Mouse (Mus musculus) liver, embryonic 13.5 days (tissue): ENCODE measurements around the gene Map3k5. TPM values are rescaled to one million over a fixed set of nuclear protein-coding genes. Genes with fewer than 3 reads are reported as not detected.

ENCODE experiments used
- ATAC-seq: fragments of 200-750 bp; cut with Nextera tagmentation; 2 replicates; pipeline ENCODE4 v1.8.0; 2017; ENCODE audit warnings: low read depth, mild to moderate bottlenecking, moderate number of reproducible peaks, moderate library complexity
- DNase-seq: peaks from one replicate; pipeline ENCODE4 v3.0.0; 2022
- H3K27ac ChIP-seq: fragments of 300-500 bp; sonication (generic); 2 replicates; pipeline ENCODE4 v1.5.1; 2015; ENCODE audit warnings: moderate library complexity, mild to moderate bottlenecking, inconsistent platforms
- H3K27me3 ChIP-seq: fragments of 300-500 bp; sonication (generic); 2 replicates; pipeline ENCODE4 v1.6.1; 2015; ENCODE audit warnings: mild to moderate bottlenecking, inconsistent platforms
- H3K36me3 ChIP-seq: fragments of 300-500 bp; sonication (generic); 2 replicates; pipeline ENCODE4 v1.6.1; 2015; ENCODE audit warnings: mild to moderate bottlenecking, inconsistent platforms
- H3K4me1 ChIP-seq: fragments of 300-500 bp; sonication (generic); replicated peaks from 2 replicates; pipeline ENCODE4 v1.6.1; 2015; ENCODE audit warnings: inconsistent platforms
- H3K4me2 ChIP-seq: fragments of 300-500 bp; sonication (generic); 2 replicates; pipeline ENCODE4 v1.6.1; 2015; ENCODE audit warnings: inconsistent platforms, mild to moderate bottlenecking, moderate library complexity
- H3K4me3 ChIP-seq: fragments of 300-500 bp; sonication (generic); replicated peaks from 2 replicates; pipeline ENCODE4 v1.5.1; 2015; ENCODE audit warnings: mild to moderate bottlenecking, inconsistent platforms
- H3K9ac ChIP-seq: fragments of 300-500 bp; sonication (generic); 2 replicates; pipeline ENCODE4 v1.6.1; 2015; ENCODE audit warnings: mild to moderate bottlenecking, inconsistent platforms
- H3K9me3 ChIP-seq: fragments of 300-500 bp; sonication (generic); replicated peaks from 2 replicates; pipeline ENCODE4 v1.6.1; 2016; ENCODE audit warnings: inconsistent platforms
- WGBS: fragments of 180-500 bp; shearing (Covaris S2); methylation state at CpG from one replicate; pipeline ENCODE4 v1.1.7; 2015; ENCODE audit not compliant: insufficient replicate concordance; 5-methylcytosine and 5-hydroxymethylcytosine counted together
- polyA plus RNA-seq: library from polyadenylated mRNA; unstranded; fragments of >200 nt; fragmentation: Nextera tagmentation; extraction: Ambion mirVana; gene quantifications from 2 replicates; pipeline ENCODE4 v1.2.1, GENCODE M21; 2015

Map3k5 gene
- polyA plus RNA-seq, 1 experiment from 2014 or later = 0.78 TPM

DNA sequence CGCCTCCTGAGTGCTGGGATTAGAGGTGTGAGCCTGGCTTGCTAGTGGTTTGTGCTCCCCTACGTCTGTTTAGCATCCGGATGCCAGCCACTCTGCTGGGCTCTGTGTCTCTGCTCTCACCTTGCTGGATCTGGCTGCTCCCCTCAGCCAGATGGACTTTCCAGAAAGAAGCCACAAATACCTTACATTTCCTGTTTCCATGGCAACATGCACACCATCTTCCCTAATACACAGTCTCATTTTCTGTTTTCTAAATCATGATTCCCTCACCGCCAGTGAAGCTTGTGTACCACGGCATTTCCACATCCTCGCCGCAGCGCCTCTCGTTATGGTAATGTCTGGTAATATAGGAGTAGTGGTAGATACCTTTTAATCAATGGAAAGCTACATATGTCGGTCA, 84.1 kb downstream of the Map3k5 start:
- DNase-seq (no peak), ATAC-seq (no peak)
- H3K9me3 ChIP-seq = 0 out of 2 replicates have a peak, but pooled peaks cover 7% of the 10 kb centered on the region
- H3K4me2 ChIP-seq = no peak overlapping the region
- 0 out of 2 replicates have a peak, but pooled peaks cover 3% of the 10 kb centered on the region for H3K36me3 ChIP-seq
- no peaks in the 10 kb centered on the region for H3K27me3 ChIP-seq
- H3K4me1 ChIP-seq = no peaks in the 10 kb centered on the region
- no peak overlapping the region for H3K27ac ChIP-seq
- H3K4me3 ChIP-seq = no peak overlapping the region
- 86% methylated on average over 10 of the region's 10 CpGs for WGBS
- H3K9ac ChIP-seq = no peak overlapping the region

- 79% methylated on average over 3 of the region's 3 CpGs for WGBS
- no peak overlapping the region for H3K4me3 ChIP-seq
- H3K27ac ChIP-seq = no peak overlapping the region
- H3K4me1 ChIP-seq = no peaks in the 10 kb centered on the region
- H3K27me3 ChIP-seq = no peaks in the 10 kb centered on the region
- no peak overlapping the region for H3K9ac ChIP-seq
- no peak for ATAC-seq
- DNase-seq = no peak
- H3K36me3 ChIP-seq = 0 out of 2 replicates have a peak, but pooled peaks cover 3% of the 10 kb centered on the region
- H3K9me3 ChIP-seq = 0 out of 2 replicates have a peak, but pooled peaks cover 7% of the 10 kb centered on the region
- no peak overlapping the region for H3K4me2 ChIP-seq
These were observed 84.5 kb downstream of the Map3k5 start for GRCm38 (mm10) chr10:20018806-20019205.

GRCm38 (mm10) chr10:20021256-20021655, 87.0 kb downstream of the Map3k5 start:
- peaks cover 3% of the 10 kb centered on the region; the same call in 1 of the 2 replicates for H3K36me3 ChIP-seq
- no peak for DNase-seq
- no peak overlapping the region for H3K4me2 ChIP-seq
- H3K4me1 ChIP-seq = no peaks in the 10 kb centered on the region
- H3K4me3 ChIP-seq = no peak overlapping the region
- H3K27me3 ChIP-seq = no peaks in the 10 kb centered on the region
- WGBS = 74% methylated on average over 6 of the region's 6 CpGs
- H3K9ac ChIP-seq = no peak overlapping the region
- 0 out of 2 replicates have a peak, but pooled peaks cover 7% of the 10 kb centered on the region for H3K9me3 ChIP-seq
- H3K27ac ChIP-seq = no peak overlapping the region
- ATAC-seq = no peak

DNA sequence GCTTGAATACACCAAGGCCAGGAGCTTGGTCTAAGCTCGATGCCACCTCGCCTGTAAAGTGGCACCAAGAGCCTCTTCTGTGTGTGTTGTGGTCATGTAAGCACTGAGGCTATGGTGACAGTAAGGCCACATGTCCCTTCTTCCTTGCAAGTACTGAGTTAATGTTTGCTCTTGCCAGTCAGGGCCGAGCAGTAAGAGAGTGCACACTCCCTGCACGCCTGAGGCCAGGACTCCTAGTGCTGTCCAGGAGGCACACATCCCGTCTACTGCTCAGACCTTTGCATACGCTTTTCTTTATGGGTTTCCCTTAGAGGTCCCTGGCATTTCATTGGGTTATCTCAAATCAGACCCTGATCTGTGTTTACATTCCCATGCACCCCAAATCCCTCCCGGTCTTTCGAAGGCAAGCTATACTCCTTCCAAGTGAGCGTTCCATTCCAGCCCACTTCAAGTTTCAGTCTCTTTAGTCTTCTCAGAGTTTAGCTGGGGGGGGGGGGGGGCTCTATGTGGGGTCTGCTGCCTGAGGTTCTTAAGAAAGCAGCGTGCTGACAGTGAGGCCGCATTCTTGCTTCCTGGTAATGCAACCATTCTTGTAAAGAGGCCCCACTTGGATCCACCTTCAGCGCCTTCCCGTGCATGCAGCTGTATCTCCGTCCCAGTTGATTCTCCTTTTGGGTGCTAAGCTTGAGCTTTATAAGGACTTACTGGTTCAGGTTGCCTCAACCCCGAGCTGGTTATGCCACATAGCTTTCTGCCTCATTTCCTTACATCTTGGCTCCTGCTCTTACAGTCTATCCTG, 87.6 kb downstream of the Map3k5 start:
- Histone ChIP-seq H3K27me3 (no peaks in the 10 kb centered on the region), H3K9ac (no peak overlapping the region), H3K36me3 (peaks cover 3% of the 10 kb centered on the region; the same call in 1 of the 2 replicates), H3K27ac (no peak overlapping the region), H3K9me3 (0 out of 2 replicates have a peak, but pooled peaks cover 7% of the 10 kb centered on the region), H3K4me2 (no peak overlapping the region), H3K4me1 (no peaks in the 10 kb centered on the region), H3K4me3 (no peak overlapping the region)
- ATAC-seq (no peak), DNase-seq (no peak)
- 80% methylated on average over 15 of the region's 15 CpGs for WGBS

GRCm38 (mm10) chr10:20022608-20023340, 88.5 kb downstream of the Map3k5 start:
- DNase-seq = no peak
- H3K27me3 ChIP-seq = no peaks in the 10 kb centered on the region
- H3K9ac ChIP-seq = no peak overlapping the region
- no peak overlapping the region for H3K4me3 ChIP-seq
- no peak overlapping the region for H3K27ac ChIP-seq
- 0 out of 2 replicates have a peak, but pooled peaks cover 5% of the 10 kb centered on the region for H3K9me3 ChIP-seq
- peaks cover 3% of the 10 kb centered on the region; the same call in 1 of the 2 replicates for H3K36me3 ChIP-seq
- no peak for ATAC-seq
- no peak overlapping the region for H3K4me2 ChIP-seq
- H3K4me1 ChIP-seq = no peaks in the 10 kb centered on the region
- 70% methylated on average over 10 of the region's 10 CpGs for WGBS

- Histone ChIP-seq H3K9me3 (no peaks in the 10 kb centered on the region), H3K9ac (no peak overlapping the region), H3K4me1 (no peaks in the 10 kb centered on the region), H3K27ac (no peak overlapping the region), H3K4me2 (no peak overlapping the region), H3K4me3 (no peak overlapping the region), H3K36me3 (no peaks in the 10 kb centered on the region; the same call in 1 of the 2 replicates), H3K27me3 (no peaks in the 10 kb centered on the region)
- WGBS = 76% methylated on average over 10 of the region's 10 CpGs
- ATAC-seq = no peak
- no peak for DNase-seq
These were observed 89.3 kb downstream of the Map3k5 start for GRCm38 (mm10) chr10:20023524-20023923.

GRCm38 (mm10) chr10:20024891-20025290, 90.6 kb downstream of the Map3k5 start:
- no peak for ATAC-seq
- H3K27me3 ChIP-seq = no peaks in the 10 kb centered on the region

DNA sequence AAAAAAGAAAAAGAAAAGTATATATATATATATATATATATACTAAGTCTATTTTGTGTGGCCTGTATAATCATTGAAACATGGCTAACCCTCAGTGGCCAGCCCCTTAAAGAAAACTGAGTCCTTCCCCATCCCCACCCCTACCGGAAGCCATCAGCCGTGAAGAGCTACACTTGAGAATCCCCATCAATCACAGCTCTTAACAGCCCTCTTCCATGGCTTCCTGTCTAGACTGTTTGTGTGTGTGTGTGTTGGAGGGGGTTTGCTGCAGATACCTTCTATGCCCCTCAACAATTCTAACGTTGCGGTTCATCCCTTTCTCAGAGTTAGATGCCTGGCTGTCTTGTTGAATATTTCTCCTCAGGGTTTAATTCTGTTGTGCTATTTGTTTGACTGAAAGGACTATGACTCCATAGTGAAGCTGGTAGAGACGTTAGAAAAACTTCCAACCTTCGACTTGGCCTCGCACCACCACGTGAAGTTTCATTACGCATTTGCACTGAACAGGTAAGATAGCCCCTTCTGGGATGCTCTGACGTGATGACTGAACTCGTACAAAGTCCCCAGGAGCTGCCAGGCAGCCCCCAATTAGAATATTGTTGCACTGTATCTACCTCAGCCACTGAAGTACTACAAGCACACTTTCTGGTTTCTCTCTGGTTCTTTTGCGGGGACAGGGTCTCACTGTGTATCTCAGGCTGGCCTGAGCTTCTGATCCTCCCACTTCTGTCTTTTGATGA, 91.7 kb downstream of the Map3k5 start:
- H3K9me3 ChIP-seq = no peaks in the 10 kb centered on the region
- H3K9ac ChIP-seq = no peak overlapping the region
- H3K4me3 ChIP-seq = no peak overlapping the region
- H3K4me2 ChIP-seq = no peak overlapping the region
- no peaks in the 10 kb centered on the region; the same call in 1 of the 2 replicates for H3K36me3 ChIP-seq
- WGBS = 67% methylated on average over 12 of the region's 12 CpGs
- DNase-seq (no peak), ATAC-seq (no peak)
- no peaks in the 10 kb centered on the region for H3K27me3 ChIP-seq
- H3K27ac ChIP-seq = no peak overlapping the region
- no peaks in the 10 kb centered on the region for H3K4me1 ChIP-seq

More at GRCm38 (mm10) chr10:20024891-20025290, 90.6 kb downstream of the Map3k5 start:
- no peak overlapping the region for H3K4me3 ChIP-seq
- H3K9ac ChIP-seq = no peak overlapping the region
- no peak for DNase-seq
- no peaks in the 10 kb centered on the region; the same call in 1 of the 2 replicates for H3K36me3 ChIP-seq
- H3K27ac ChIP-seq = no peak overlapping the region
- H3K4me1 ChIP-seq = no peaks in the 10 kb centered on the region
- H3K9me3 ChIP-seq = no peaks in the 10 kb centered on the region
- WGBS = 89% methylated on average over 10 of the region's 10 CpGs
- H3K4me2 ChIP-seq = no peak overlapping the region

DNA sequence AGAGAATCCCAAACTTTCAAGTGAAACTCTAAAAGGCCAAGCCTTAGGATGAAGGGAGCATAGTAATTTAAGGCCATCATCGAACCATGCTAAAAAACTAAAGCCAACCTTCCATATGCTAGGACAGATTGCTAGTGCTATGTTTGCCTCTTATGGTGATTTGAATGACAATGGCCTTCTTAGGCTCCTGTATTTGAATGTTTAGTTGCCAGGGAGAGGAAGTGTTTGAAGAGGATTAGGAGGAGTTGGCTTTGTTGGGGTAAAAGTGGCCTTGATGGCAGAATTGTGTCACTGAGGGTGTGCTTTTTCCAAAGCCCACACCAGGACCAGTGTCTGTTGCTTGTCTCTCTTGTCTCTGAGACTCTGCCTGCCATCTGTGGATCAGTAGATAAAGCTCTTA, 96.4 kb downstream of the Map3k5 start:
- Histone ChIP-seq H3K4me3 (no peak overlapping the region), H3K27ac (no peak overlapping the region), H3K4me2 (no peak overlapping the region), H3K4me1 (no peaks in the 10 kb centered on the region), H3K9ac (no peak overlapping the region), H3K27me3 (no peaks in the 10 kb centered on the region), H3K9me3 (no peaks in the 10 kb centered on the region), H3K36me3 (0 out of 2 replicates have a peak, but pooled peaks cover 4% of the 10 kb centered on the region)
- no peak for ATAC-seq
- WGBS = 74% methylated on average over 1 of the region's 1 CpGs
- no peak for DNase-seq

DNA sequence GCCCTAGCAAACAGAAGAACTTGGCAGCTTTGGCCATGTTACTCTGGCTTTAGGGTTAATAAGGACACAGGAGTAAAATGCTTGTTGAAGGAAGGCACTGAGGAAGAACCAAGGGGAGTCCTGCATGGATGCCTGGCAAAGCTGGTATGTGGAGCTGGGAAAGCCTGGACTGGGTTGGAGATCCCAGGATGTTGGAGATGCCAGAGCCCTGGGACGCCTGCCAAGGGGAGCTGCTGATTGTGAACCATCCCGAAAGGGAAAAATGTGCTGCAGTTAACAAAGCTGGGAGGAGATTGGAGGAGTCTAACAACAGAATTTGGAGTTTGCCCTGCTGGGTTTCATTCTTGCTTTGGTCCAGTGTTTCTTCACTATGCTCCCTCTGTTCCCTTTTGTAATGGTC, 97.7 kb downstream of the Map3k5 start:
- 53% methylated on average over 2 of the region's 2 CpGs for WGBS
- Histone ChIP-seq H3K9ac (no peak overlapping the region), H3K4me1 (no peaks in the 10 kb centered on the region), H3K27ac (no peak overlapping the region), H3K9me3 (no peaks in the 10 kb centered on the region), H3K36me3 (0 out of 2 replicates have a peak, but pooled peaks cover 4% of the 10 kb centered on the region), H3K27me3 (no peaks in the 10 kb centered on the region), H3K4me2 (no peak overlapping the region), H3K4me3 (no peak overlapping the region)
- DNase-seq (no peak), ATAC-seq (no peak)

DNA sequence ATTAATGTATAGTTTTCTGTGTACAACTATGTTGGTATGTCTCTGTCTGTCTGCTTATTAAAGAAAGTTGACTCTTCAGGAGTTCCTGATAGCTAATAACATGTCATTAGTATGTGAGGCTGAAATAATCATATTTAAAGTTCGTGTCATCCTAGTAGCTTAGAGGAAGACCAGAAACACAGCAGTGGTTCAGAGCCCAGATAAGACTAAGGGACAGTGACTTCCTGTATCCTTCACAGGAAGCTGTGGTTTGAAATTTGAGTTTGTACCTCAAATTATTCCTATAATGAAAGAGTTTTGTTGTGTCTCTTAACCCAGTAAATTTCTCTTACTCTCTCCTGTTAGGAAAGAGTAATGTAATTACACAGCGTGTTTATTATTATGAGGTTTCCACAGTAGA, 102.1 kb downstream of the Map3k5 start:
- Histone ChIP-seq H3K9me3 (no peaks in the 10 kb centered on the region), H3K4me1 (0 out of 2 replicates have a peak, but pooled peaks cover 2% of the 10 kb centered on the region), H3K4me2 (no peak overlapping the region), H3K27ac (no peak overlapping the region), H3K4me3 (no peak overlapping the region), H3K27me3 (no peaks in the 10 kb centered on the region), H3K9ac (no peak overlapping the region), H3K36me3 (0 out of 2 replicates have a peak, but pooled peaks cover 4% of the 10 kb centered on the region)
- WGBS = 44% methylated on average over 2 of the region's 2 CpGs
- ATAC-seq (no peak), DNase-seq (no peak)
